Mouse (Mus musculus) megakaryocyte, adult 5-6 weeks (primary cell): Measurements from ENCODE around the gene Nubp2. TPM values are rescaled to one million over a fixed set of nuclear protein-coding genes. Genes with fewer than 3 reads are reported as not detected.

Experiments used
- ATAC-seq: 2 replicates; pipeline ENCODE4 v1.8.0; 2016; ENCODE audit warnings: mild to moderate bottlenecking, inconsistent platforms; ENCODE audit not compliant: poor library complexity, severe bottlenecking
- total RNA-seq, 2 experiments: library from RNA; stranded (forward) in 1 of 2; stranded (reverse) in 1 of 2; fragments of 153-499, 151-499 nt in 1 of 2; fragments of 221-1000, 200-1000 nt in 1 of 2; gene quantifications; 2 replicates each; pipeline versions ENCODE4 v1.2.3 to v1.2.4; 2015 to 2017

Gene Nubp2
- total RNA-seq, 2 experiments from 2014 or later, result 39.8 to 76.3 TPM

DNA sequence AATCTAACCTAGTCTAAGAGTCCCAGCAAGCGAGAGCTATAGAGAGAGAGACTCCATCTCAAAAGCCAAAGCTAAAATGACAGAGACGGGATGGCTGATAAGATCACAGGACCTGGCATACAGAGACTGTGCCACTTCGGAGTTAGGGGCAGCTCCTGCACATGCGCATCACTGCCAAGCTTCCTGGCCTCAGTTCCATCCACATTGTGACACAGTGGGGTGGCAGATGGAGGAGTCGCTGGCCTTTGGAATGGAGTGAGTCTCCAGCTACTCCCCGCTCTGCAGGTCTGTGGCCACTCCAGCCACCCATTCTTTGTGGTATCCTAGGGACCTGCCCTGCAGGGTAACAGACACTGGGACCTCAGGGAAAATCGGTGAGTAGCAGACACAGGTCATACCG is 20.4 kb downstream of the Nubp2 start, which contains the start of gene Igfals:
Igfals (plus strand) TSS at position 222 of the 400 bp plus-strand sequence.
- ATAC-seq, result no peak

DNA sequence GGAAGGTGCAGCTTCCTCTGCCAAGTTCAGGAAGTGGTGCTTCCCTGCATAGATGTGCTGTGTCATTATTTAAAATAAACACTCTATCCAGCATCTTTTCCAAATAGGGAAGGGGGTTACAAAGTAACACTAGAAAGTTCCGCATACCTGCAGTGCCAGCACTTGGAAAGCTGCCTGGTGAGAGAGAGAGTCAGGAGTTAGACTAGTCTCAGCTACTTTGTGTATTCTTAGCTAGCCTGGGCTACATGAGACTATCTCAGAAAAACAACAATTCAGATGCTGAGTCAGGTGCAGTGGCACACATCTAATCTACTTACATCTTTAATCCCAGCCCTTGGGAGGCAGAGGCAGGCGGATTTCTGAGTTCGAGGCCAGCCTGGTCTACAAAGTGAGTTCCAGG is 24.4 kb downstream of the Nubp2 start:
- ATAC-seq, result no peak

DNA sequence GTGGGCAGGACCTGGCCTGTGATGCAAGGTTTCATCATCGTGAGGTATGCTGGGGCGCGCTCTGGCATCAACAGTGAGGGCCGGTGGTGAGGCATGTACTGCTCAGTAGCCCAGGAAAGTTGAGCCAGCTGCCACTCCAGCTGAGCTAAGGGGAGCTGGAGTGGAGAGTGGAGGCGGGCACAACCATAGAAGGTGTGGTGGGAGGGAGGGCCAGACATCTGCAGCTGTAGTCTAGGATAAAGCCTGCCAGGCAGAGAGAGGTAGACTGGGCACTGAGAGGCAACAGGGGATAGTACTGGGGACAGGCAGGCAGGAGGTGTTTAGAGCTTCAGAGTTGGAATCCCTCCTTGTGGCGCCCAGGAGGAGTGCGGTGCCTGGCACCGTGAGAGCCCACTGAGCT is 26.1 kb downstream of the Nubp2 start:
- 0 out of 2 replicates have a peak, but pooled peaks have one; percentile 12 for ATAC-seq

DNA sequence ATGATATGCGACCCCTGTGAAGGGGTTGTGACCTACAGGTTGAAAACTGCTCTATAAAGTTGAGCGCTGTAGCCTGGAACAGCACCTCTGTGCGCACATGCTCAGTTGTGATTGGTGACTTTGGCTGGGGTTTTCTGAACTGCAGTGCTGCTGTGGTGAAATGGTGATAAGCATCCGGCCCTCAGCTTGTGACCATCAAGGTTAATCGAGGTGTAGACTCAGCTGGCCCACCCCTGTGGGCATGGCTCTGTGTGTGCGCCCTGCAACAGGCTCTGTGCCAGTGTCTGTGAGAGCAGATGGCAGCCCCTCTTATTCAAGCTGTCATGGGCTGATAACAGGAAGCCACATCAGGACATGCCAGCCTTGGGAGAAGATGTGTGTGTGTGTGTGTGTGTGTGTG is 27.2 kb downstream of the Nubp2 start:
- ATAC-seq, result peak; percentile 56

DNA sequence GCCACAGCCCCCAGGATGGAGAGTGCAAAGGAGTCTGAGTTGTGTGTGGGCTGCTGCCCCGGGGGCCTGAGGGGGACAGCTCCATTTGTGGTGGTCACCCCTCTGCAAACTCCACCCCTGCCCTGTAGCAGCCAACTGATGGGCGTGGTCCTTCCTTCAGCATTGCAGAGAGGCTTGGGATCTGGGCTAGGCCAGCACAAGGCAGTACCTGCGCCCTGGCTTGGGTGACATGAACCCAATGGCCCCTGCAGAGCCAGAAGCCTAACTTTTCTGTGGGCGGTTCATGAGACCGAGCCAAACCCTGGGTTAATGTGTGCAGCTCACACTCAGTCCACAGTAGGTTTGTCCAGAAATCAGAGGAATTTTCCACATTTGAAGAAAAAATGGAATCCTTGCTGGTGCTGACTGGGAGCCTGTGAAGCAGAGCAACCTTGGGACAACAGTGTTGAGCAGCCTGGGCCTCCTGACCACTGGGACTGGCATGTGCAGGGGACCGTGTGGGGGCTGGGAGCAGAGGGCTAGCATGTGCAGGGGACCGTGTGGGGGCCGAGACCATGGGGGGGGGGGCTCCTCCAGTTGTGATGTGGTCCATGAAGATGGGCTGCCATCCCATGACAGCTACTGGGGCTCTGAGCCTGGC is 28.2 kb downstream of the Nubp2 start:
- no peak for ATAC-seq

DNA sequence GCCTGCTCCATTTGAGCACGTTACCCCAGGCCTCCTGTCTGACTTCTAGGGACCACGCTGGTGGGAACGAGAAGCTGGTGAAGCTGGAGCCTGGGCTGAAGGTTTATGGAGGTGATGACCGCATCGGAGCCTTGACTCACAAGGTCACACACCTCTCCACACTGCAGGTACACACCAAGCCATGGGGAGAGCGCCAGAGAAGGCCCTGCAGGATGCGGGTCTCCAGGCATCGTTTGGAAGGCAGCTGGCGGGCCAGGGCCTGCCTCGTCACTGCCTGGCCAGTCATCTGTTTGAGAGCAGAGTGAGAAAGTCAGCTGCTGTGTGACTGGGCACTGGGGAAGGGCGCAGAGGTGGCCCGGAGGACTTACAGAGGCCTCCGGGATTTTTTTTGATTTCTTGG is 29.6 kb downstream of the Nubp2 start:
- ATAC-seq, result no peak

DNA sequence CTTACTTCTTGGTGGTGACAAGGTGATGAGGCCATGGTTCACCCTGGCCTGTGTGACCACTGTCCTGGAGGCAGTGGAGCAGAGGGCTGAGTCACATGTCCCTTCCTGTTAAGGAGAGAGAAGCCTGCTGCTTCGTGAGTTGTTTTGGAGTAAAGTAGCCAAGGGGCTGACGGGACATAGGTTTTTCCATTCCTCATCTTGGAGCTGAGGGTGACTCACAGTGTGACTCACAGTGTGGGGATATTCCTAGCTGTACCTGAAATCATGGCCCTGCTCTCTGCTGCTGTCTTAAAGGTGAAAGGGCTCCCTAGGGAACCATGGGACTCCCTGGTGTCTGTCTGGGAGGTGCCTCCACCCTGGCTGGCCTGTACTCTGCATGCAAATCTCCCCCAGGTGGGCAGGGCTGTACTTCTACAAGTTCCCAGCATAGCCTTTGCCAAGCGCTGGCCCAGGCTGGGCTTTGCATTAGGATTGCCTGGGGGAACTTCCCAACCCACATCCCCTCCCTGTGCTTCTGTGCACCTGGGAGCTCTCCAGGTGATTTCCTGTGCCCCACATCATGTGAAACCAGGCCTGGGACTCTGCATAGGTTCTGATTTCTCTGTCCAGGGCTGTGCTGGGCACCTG is 30.2 kb downstream of the Nubp2 start:
- no peak for ATAC-seq

DNA sequence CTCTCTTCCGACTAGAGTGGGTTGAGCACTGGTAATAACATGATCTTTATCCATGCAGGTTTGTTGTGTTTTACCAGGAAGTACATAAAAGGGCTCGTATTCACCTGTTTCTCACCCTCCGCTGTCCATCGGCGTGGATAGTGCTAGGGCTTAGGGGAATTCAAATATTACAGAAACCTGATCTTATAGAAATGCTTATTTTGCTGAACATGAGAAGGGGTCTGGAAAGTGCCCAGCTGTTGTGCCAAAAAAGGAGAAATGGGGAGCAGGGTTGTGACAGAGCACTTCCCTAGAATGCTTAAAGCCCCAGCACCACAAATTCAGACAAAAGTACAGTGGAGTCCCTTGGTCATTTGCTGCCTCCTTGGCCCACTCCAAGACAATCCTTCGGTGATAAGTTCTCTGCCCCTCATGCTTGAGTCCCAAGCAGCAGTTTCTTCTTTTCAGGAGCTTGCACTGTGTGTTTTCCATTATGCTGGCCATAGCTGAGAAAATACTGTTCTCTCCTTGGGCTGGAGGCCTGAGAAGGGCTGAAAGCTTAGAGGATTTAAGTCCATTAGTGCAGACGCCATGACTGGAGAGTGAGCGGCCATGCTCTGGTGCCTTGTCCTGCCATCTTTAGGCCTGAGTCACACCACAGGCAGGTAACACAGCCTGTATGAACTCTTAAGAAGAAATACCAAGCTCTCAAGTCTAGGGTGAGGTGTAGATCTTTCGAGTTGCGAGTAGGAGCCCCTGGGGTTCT is 34.6 kb downstream of the Nubp2 start:
- ATAC-seq, result no peak

DNA sequence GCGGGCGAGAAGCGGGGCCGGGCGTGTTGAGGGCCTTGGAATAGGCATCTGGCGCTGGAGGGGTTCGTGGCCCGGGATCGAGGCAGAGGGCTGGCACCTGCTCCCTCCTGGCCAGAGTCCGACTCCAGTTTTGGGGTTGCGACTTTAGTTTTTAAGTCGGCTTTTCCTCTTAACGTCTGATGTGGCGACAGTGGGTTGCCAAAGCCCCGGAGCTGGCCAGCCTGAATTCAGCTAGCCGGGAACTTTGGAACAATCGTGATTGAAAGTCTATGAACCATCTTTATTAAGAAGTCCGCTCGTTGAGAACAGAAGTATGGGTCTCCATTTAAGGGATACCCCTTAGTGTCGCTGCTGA is 35.4 kb downstream of the Nubp2 start:
- ATAC-seq, result no peak

DNA sequence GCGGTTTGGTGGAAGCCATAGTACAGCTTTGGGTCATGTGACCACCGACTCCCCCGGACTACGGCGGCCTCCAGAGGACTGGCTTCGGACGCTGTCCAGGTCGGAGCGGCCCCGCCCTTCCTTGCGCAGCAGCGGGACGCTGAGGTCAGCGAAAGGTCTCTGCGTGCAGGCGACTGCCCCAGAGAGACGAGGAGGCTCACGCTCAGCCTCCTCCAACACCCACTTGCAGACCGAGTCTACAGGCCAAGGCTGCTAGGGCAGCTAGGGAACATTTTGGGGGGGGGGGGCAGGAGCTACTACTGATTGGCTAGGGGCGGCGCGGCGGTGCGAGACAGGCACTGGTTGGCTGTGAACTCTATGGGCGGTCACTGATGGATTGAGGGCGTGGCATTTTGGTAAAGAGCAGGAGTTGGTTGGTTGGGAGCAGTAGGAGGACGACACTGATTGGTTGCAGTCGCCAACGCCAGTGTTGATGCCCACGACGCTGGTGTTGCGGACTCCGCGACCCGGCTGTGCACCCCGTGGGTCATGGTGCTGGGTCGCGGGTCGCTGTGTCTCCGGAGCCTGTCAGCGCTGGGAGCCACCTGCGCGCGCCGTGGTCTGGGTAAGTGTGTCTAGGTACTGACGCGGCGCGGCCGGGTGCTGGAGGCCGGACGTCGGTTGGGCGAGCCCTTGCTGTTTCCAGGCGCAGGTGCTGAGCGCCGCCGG is 35.9 kb downstream of the Nubp2 start, which contains the start of gene Fahd1:
Fahd1 (minus strand) TSS at position 300 of the 708 bp plus-strand sequence.
- ATAC-seq, result peak; percentile 93

DNA sequence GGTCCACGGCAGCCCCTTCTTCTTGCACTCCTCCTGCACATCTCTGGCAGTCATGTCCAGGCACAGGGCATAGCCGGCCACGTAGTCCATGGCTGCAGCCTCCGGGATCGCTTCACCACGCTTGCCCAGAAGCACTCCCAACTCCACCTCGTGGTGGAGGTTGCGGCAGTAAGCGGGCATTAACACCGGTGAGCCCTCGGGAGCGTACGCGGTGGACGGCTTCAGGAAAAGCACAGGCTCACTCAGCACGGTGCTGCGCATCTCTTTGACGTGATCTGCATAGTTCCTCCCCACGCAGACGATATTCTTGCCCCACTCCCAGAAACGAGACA is 36.5 kb downstream of the Nubp2 start:
- no peak; the same call in 1 of the 2 replicates for ATAC-seq

DNA sequence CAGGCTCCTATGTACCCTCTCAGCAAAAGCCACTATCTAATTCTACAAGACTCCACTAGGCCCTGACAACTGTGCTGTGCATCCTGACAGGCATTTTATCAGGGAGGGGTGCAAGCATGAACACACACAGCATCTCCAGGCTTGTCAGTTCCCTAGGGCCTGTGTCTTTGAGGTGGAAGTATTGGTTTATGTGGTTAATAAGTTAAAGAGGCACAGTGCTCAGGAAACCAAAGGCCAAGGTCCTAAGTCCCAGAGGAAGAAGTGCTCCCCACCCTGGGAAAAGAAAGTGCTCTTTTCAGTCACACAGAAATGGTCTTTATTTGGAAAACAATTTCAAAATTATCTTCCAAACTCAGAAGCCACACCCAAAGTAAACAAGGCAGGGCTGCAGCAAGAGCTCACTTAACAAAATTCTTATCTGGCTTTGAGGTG is 37.5 kb downstream of the Nubp2 start:
- no peak for ATAC-seq

DNA sequence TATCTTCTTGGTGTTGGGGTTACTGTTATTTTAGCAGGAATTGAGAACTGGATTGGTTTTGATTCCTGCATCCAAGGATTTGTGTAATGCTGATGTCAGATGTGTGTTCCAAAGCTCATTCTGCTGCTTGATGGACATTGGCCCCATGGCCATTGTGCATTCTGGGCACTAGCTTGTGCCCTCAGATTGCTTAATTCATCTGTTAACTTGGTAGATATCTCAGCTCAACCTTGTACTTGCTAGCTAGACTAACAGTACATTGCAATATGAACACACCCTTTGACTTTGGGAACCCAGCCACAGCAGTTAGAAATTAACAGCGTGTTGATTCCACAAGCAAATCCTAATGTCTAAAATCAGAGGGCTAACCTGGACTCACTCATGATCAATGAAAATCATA is 38.8 kb downstream of the Nubp2 start:
- ATAC-seq, result no peak

DNA sequence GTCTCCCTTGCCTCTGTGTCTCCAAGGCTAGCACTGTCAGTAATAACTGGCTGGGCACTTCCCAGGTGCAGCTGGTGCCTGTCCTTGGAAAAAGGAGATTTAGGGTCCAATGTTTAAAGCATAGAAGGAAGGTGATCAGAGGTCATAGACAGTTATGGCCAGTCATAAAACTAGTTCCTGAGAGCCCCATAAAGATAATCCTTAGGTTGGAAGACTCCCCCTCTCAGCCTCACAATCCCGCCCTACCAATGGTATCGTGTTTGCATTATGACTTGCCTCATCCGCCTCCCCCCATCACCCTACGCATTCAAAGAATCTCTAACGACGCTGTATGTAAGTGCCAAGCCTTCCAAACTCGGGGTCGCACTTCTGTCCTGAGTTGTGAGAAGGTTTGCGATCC is 41.6 kb downstream of the Nubp2 start:
- no peak for ATAC-seq

DNA sequence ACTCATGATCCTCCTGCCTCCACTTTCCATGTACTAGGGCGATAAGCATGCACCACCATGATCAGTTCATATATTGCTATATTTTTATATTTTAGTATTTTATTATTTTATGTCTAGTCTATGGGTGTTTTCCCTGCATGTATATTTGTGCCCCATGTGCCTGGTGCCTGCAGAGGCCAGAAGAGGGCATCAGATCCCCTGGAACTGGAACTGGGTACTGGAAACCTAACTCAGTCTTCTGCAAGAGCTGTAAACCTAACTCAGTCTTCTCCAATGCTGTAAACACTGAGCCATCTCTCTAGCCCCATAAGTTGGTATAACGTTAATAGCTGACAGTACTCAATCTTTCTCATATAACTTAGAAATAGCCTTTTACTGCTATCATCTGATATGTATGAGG is 43.5 kb downstream of the Nubp2 start:
- ATAC-seq, result no peak

DNA sequence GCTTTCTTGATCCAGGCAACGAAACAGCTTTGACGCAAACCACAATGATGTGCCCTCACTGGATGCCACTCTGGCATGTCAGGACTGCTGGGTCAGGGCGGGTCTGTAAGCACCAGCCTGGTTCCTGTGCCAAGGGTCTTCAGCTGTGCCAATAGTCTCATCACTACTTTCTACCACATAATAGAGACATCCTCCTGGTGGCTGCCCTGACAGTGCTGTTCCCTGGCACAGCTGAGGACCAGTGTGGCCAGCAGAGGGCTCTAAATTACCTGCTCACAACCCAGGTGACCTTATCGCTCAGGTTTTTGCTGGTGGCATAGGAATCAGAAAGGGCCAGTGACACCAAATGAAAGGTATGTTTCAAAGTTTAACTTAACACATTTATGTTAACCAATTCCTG is 45.0 kb downstream of the Nubp2 start:
- ATAC-seq, result no peak

DNA sequence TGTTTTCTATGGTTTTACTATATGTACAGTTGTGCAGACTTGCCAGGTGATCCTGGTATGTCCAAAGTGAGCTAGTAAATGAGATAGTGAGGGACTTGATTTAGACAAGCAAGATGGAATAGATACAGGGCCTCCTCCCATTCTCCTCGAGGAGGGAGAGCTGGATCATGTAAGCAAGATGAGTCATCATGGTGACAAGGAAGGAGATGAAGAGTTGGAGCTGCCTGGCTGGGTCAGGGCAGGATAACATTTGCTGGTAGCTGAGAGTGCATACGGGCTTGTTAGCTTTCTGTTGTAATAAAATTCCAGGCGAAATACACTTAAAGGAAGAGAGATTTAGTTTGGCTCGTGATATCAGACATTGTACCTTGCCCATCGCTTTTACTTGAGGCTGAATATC is 45.8 kb downstream of the Nubp2 start:
- no peak for ATAC-seq

DNA sequence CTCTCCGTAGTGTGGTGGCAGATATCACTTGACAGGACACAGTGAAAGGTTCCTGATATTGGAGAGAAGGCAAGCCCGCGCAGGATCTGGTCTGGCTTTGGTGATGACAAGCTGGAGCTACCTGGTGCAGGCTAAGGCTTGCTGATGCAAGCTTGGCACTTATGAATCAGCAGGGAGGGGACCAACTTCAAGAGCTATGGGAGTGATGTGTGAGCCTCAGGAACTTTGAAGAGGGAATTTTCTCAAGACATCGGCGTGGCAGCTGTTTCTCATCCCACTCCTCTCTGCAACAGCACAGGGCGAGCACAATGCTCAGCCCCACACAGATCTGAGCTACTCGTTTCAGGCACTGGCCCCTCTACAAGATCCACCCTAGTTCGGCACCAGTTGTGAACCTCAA is 46.3 kb downstream of the Nubp2 start, which contains the start of gene Hagh:
Hagh (plus strand) TSS at position 302 of the 400 bp plus-strand sequence.
- ATAC-seq, result no peak
